Mouse (Mus musculus) ovary, postnatal 10 days (tissue): ENCODE measurements around the gene 1700061G19Rik.

Experiments
- DNase-seq: peaks from one replicate; pipeline ENCODE4 v3.0.0; 2022; ENCODE audit warnings: low spot score

The 1700061G19Rik gene

DNA sequence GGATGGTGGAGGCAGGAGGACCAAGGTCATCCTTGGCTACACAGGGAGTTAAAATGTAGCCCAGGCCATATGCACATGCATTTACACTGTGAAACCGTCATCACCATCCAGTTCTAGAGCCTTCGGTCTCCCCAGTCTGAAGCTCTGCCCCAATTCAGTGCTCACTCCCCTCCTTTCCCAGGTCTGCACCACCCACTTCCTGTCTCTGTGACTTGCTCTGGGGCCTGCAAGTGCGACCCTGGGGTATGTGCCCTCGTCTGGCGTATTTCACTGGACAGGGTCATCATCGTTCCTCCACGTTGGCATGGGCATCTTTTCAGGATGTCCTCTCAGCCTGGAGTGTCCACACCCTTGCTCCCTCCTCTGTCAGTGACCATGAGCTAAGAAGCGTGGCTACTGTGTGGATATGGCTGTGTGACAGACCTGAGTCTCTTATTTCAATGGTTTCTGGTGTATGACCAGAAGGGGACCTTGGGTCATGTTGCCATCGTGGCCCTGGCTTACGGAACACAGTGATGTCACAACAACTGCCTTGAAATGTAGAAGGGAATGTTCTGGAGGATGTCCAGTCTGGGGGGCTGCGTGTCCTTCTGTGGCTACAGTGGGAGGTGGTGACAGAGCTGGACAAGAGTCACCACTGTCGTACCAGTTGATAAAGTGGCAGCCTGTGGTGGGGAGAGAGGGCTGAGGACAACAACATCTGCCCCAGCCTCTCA is at the start of gene 1700061G19Rik:
Gene 1700061G19Rik, plus strand, starts transcription at position 542 of the 716 bp plus-strand sequence.
- no peak for DNase-seq

GRCm38 (mm10) chr17:56826718-56827117 is 48.6 kb upstream of the 1700061G19Rik start:
- DNase-seq = no peak

GRCm38 (mm10) chr17:56829171-56829570 is 46.1 kb upstream of the 1700061G19Rik start:
- no peak for DNase-seq

GRCm38 (mm10) chr17:56829795-56830194 is 45.5 kb upstream of the 1700061G19Rik start:
- no peak for DNase-seq

- no peak for DNase-seq
Measured at GRCm38 (mm10) chr17:56830411-56831110, 44.7 kb upstream of the 1700061G19Rik start, which contains the start of gene Rfx2. TSS of gene Rfx2 (minus strand) at chr17:56831013.

- DNase-seq = peak; percentile 90
Measured at GRCm38 (mm10) chr17:56831111-56831816, 44.0 kb upstream of the 1700061G19Rik start.

- DNase-seq = no peak
Measured at GRCm38 (mm10) chr17:56832918-56833317, 42.4 kb upstream of the 1700061G19Rik start.

DNA sequence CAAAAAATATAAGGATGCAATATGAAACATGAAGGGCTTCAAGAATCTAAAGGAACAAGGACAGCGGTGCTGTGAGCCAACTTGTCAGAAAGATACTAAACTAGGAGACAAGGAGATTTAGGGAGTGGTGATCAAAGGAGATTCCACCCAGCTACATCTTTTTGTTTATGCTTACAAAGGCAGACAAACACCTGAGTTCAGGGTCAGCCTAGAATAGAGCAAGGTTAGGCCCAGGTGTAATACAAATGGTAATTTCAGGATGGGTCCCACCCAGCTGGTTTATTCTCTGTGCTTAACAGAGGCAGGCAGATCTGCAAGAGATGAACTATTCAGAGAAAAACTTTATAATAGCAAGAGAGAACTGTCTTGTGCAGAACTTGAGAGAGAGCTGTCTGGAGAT is 41.9 kb upstream of the 1700061G19Rik start:
- no peak for DNase-seq

DNA sequence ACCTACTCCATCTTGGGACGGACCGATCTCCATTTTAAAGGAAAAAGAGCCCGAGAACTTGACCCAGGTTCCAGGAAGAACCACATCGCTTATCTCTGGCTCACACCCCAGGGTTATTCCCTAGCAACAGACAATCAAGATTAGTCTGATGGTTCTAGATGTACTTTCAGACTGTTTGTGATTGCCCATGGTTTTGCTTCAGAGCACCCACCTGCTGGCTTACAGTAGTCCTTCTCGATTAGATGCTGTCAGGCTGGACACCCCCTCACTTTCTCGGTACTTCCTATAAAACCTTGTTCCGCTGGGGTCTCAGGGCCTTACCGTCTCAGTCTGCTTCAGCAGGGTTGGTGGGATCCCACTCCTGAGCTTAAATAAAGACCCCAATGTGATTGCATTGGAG is 38.9 kb upstream of the 1700061G19Rik start:
- no peak for DNase-seq

DNA sequence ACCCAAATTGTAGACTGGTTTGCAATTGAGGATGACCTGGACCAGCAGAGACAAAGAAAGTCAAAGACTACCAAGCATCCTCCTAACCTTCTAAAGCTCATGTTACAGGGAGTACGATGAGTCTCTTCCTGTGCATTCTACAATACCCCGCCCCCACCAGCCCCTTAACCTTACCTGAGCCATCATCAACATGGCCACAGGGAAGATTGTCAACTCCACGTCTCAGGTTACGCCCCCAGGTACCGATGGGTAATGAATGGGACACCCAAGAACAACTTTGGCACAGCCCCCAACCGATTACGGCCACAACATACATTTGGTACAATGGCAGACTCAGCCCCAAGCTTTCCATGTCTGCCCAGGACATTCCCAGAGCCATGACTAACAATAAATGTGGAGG is 34.8 kb upstream of the 1700061G19Rik start:
- DNase-seq = no peak

- no peak for DNase-seq
Measured at GRCm38 (mm10) chr17:56842173-56842572, 33.1 kb upstream of the 1700061G19Rik start.

DNA sequence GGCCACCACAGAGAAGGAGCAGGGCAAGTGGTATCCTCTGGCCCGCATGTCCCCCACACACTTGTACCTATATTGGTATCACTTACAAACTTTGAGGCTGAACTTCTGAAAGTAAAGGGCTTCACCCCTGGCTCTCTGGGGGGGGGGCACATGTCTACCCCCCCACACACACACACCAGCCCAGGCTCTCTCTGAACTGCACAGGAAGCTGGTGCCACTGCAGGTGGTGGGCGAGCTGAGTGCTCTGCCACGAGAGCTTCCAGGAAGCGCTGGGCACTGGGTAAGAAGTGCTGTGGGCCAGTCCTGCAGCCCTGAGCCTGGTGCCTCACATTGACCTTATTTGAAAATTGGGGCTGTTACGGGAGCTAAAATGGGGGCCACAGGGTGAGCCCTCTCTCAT is 31.6 kb upstream of the 1700061G19Rik start:
- no peak for DNase-seq

GRCm38 (mm10) chr17:56848785-56849184 is 26.5 kb upstream of the 1700061G19Rik start:
- no peak for DNase-seq

DNA sequence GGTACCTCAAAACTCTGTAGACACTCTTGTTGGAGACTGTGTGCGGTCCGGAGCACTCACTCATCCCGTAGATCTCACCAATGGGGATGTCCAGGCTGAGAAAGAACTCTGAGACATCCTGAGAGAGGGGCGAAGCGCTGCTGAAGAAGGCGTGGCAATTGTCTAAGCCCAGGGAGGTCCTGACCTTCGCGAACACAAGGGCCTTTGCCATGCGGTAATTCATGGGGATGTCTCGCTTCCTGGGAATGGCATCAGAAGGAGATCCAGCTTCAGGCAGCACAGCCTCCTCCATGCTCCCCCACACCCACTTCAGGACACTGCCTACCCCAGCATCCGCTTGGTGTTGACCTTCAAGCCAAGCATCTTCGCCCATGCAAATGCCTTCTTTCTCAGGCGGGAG is 25.6 kb upstream of the 1700061G19Rik start:
- no peak for DNase-seq

DNA sequence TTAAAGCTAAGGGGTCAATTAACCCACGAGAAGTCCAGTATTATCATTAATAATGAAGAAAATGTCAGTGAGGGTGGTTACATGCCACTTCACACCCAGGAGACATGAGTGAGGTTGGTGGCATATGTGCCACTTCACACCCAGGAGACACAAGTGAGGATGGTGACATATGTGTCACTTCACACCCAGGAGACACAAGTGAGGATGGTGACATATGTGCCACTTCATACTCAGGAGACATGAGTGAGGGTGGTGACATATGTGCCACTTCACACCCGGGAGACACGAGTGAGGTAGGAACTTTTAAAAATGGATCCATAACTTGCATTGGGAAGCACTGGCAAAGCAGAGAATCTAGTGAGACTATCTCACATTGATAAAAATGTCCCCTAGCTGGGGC is 24.1 kb upstream of the 1700061G19Rik start:
- DNase-seq = no peak

DNA sequence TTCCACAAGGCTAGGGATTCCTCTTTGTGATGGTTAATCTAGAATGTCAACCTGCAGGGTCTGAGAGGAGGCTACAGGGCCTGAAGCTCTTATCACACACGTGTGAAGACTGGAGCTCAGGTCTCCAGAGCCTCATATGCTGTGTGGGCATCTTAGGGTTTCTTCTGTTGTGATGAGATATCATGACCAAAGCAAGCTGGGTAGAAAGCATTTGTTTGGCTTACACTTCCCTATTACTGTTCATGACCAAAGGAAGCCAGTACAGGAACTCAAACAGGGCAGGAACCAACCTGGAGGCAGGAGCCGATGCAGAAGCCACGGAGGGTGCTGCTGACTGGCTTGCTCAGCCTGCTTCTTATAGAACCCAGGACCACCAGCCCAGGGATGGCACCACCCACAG is 19.9 kb upstream of the 1700061G19Rik start:
- no peak for DNase-seq

DNA sequence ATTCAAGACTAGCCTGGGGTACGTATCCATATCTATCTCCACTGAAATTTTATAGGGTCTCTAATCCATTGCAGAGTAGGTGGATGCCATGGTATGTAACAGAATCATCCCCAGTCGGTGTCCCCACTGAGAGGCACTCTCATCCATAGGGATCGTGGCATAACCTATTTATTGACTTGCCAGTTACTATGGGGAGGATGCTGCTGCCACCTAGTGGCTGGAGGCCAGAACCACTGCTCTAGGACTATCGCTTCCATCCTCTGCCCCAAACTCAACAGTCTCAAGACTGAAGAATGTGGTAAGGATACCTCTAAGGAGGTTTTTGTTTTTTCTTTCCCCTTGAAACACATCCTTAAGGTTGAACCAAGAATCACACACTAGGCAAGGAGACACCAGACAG is 17.1 kb upstream of the 1700061G19Rik start:
- DNase-seq = peak; percentile 18

- DNase-seq = no peak
Measured at GRCm38 (mm10) chr17:56858922-56859321, 16.4 kb upstream of the 1700061G19Rik start.

DNA sequence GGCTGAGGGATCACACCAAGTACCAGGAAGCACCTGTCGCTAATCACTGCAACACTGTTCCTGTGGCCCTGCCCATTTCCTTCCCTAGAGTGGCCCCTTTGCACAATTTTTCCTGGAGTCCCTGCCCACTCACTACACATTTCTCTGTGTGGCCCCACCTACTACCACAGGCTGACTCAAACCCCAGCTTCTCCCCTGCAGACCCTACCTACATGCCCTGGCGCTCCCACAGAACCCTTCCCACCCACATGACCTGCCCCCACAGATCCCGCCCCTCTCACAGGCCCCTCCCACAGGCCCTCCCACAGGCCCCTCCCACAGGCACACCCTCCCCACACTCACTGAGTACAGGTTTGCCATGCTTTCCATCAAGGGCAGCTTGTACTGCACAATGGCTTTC is 14.1 kb upstream of the 1700061G19Rik start:
- no peak for DNase-seq

DNA sequence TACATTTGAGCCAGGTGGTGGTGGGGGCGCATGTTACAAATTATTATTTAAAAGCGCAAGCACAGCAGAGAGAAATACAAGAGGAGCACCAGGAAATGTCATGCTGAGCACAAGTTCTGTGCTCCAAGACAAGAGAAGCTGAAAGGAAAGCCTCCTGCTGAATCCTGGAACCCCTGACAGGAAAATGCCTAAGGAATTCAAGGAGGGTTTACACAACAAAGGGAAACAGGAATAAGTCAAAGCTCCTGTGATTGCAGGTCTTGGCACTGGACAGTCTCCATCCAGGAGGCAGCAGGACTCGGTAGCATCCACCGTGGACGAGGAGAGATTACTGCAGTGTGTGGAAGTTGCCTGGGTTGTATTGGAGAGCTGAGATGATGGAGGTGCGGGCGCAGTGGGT is 9.2 kb upstream of the 1700061G19Rik start:
- DNase-seq = no peak

DNA sequence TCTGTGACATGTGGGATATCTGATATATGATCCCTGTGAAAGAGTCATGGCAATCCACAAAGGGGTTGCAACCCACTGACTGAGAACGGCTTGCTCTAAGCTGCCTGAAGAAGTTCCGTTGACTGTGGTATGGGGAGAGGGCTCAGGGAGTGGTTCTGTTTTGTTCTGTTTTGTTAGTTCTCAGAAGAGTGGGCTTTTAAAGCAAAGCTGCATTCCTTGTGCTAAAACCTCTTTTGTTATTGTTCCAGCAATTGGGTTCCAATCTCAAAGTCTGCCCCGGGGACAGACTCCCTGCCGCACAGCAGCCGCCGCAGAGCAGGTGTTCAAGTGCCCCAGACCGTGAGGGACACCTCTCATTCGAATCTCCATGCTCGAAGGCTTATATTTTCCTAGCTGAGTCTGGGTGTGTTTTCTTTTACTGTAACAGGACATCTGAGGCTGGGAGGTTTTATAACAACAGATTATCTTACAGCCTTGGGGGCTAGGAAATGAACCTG is 5.7 kb upstream of the 1700061G19Rik start:
- DNase-seq = no peak

GRCm38 (mm10) chr17:56870287-56870953 is 4.9 kb upstream of the 1700061G19Rik start:
- no peak for DNase-seq
